14 mouse cellular contexts compared by ENCODE assay signal in genomic region chr9:46353330-46353724, GRCm38 (mm10). TPM values are rescaled to one million over a fixed set of nuclear protein-coding genes. Genes with fewer than 3 reads are reported as not detected.
DNase-seq lines count a peak whose midpoint lies in the region; ATAC-seq and TF ChIP-seq lines count a peak whose summit lies in the region.
"Had no signal": no experiment of that assay in that cellular context is flagged by ENCODE, and none has a peak within 500 bp of the region (broad histone marks: within the 10 kb centered on the region; RNA-seq: fewer than 3 reads in every experiment).

No protein-coding gene starts in this region.

- no peak overlapping the region for H3K4me3 ChIP-seq in heart, embryonic 10.5 days
- no peak overlapping the region for H3K4me3 ChIP-seq in heart, adult 2 months
- H3K4me3 ChIP-seq in forebrain, embryonic 13.5 days, result no peak overlapping the region
- H3K4me3 ChIP-seq in limb, embryonic 11.5 days (ENCODE audit: low read depth, low read length), result no peak overlapping the region
- no peak overlapping the region for H3K4me3 ChIP-seq in gastrocnemius, adult 2 months
- H3K4me3 ChIP-seq: limb, embryonic 12.5 days had no signal

- no peak overlapping the region; the same call in 1 of the 2 replicates for H3K4me2 ChIP-seq in forebrain, embryonic 13.5 days
- no peak overlapping the region for H3K4me2 ChIP-seq in limb, embryonic 11.5 days (ENCODE audit: low read depth, severe bottlenecking)
- H3K4me2 ChIP-seq: limb, embryonic 12.5 days had no signal

- 19% methylated on average over 5 of the region's 5 CpGs for WGBS in heart, embryonic 10.5 days
- 17% methylated on average over 5 of the region's 5 CpGs for WGBS in heart, adult 2 months
- WGBS in forebrain, embryonic 13.5 days, result 23% methylated on average over 5 of the region's 5 CpGs
- WGBS in limb, embryonic 11.5 days, result 3% methylated on average over 5 of the region's 5 CpGs

- no peak overlapping the region for H3K27ac ChIP-seq in heart, embryonic 10.5 days
- no peak overlapping the region for H3K27ac ChIP-seq in heart, adult 2 months
- H3K27ac ChIP-seq in forebrain, embryonic 13.5 days, result peak overlapping the region; percentile 57; the same call in 1 of the 2 replicates
- no peak overlapping the region for H3K27ac ChIP-seq in limb, embryonic 11.5 days (replicated peaks; ENCODE audit: low read depth, low read length)
- H3K27ac ChIP-seq in gastrocnemius, adult 2 months, result no peak overlapping the region
- H3K27ac ChIP-seq: limb, embryonic 12.5 days had no signal

- no peaks in the 10 kb centered on the region for H3K9me3 ChIP-seq in heart, embryonic 10.5 days
- no peaks in the 10 kb centered on the region for H3K9me3 ChIP-seq in forebrain, embryonic 13.5 days (replicated peaks)
- no peaks in the 10 kb centered on the region for H3K9me3 ChIP-seq in limb, embryonic 11.5 days (ENCODE audit: control insufficient read depth, low read length)
- H3K9me3 ChIP-seq: limb, embryonic 12.5 days had no signal

- no peaks in the 10 kb centered on the region for H3K36me3 ChIP-seq in heart, embryonic 10.5 days
- no peaks in the 10 kb centered on the region for H3K36me3 ChIP-seq in heart, adult 2 months (ENCODE audit: control insufficient read depth, insufficient read depth, low read length)
- H3K36me3 ChIP-seq in forebrain, embryonic 13.5 days (ENCODE audit: poor library complexity, severe bottlenecking), result no peaks in the 10 kb centered on the region
- H3K36me3 ChIP-seq in limb, embryonic 11.5 days (ENCODE audit: control insufficient read depth, insufficient read depth, low read length), result no peaks in the 10 kb centered on the region
- H3K36me3 ChIP-seq: limb, embryonic 12.5 days had no signal

- no peak for TF ChIP-seq EP300 in heart, adult 2 months (IDR thresholded peaks at IDR 0.05; ENCODE audit: insufficient read depth, low read depth, low read length)

- no peak for TF ChIP-seq POLR2A in heart, adult 2 months (IDR thresholded peaks at IDR 0.05; ENCODE audit: insufficient read depth, low read depth, low read length)

- no peak for TF ChIP-seq CTCF in heart, adult 2 months (IDR thresholded peaks at IDR 0.05)
- no peak for TF ChIP-seq CTCF in gastrocnemius, adult 2 months (IDR thresholded peaks at IDR 0.05)

- peaks cover 19% of the 10 kb centered on the region for H3K4me1 ChIP-seq in heart, embryonic 10.5 days
- H3K4me1 ChIP-seq in heart, adult 2 months (ENCODE audit: control insufficient read depth, insufficient read depth, low read length), result no peaks in the 10 kb centered on the region
- peaks cover 40% of the 10 kb centered on the region for H3K4me1 ChIP-seq in forebrain, embryonic 13.5 days
- H3K4me1 ChIP-seq in limb, embryonic 11.5 days (ENCODE audit: control insufficient read depth, insufficient read depth, low read length), result peaks cover 24% of the 10 kb centered on the region

- intact Hi-C loops in heart, adult 2 months (cut with DNase I), result loop anchor here (5.0 kb wide), 1 partner anchor 1354 kb away; no protein-coding TSS in a partner anchor
- intact Hi-C loops in gastrocnemius, adult 2 months (cut with DNase I), result loop anchor here (5.0 kb wide), 1 partner anchor 464 kb away; no protein-coding TSS in a partner anchor

- peak; percentile 75 for DNase-seq in heart, embryonic 10.5 days (ENCODE audit: low spot score)
- no peak for DNase-seq in heart, adult 2 months
- DNase-seq in MN1 (ENCODE audit: low spot score), result peak; percentile 50
- DNase-seq in limb, embryonic 11.5 days (ENCODE audit: low spot score), result peak; percentile 49
- no peak for DNase-seq in gastrocnemius, adult 2 months
- DNase-seq in adrenal gland, adult (ENCODE audit: inconsistent age in 2 of 2, low spot score in 1 of 2), result no peak
- DNase-seq in adrenal gland, adult 8-10 months, result no peak

- no peaks in the 10 kb centered on the region for H3K79me2 ChIP-seq in heart, adult 2 months (replicated peaks; ENCODE audit: control insufficient read depth, insufficient read depth, low read length)

- H3K27me3 ChIP-seq in heart, embryonic 10.5 days (ENCODE audit: insufficient read depth, poor library complexity, severe bottlenecking), result peaks cover 50% of the 10 kb centered on the region
- H3K27me3 ChIP-seq in heart, adult 2 months (ENCODE audit: control insufficient read depth, insufficient read depth, low read length), result peaks cover 6% of the 10 kb centered on the region
- H3K27me3 ChIP-seq in forebrain, embryonic 13.5 days, result peaks cover 21% of the 10 kb centered on the region
- 0 out of 2 replicates have a peak, but pooled peaks cover 9% of the 10 kb centered on the region for H3K27me3 ChIP-seq in limb, embryonic 11.5 days (ENCODE audit: control insufficient read depth, insufficient read depth, low read length)

- peak; percentile 46; the same call in 1 of the 2 replicates for ATAC-seq in forebrain, embryonic 13.5 days
- 0 out of 2 replicates have a peak, but pooled peaks have one; percentile 47 for ATAC-seq in limb, embryonic 11.5 days (ENCODE audit: insufficient number of reproducible peaks, low FRiP score, low TSS enrichment, low read depth)

- H3K9ac ChIP-seq in heart, adult 2 months (ENCODE audit: low read depth, low read length), result no peak overlapping the region
- no peak overlapping the region for H3K9ac ChIP-seq in forebrain, embryonic 13.5 days
- H3K9ac ChIP-seq in limb, embryonic 11.5 days (ENCODE audit: low read length), result no peak overlapping the region
- H3K9ac ChIP-seq: limb, embryonic 12.5 days had no signal

RNA-seq across cellular contexts. Expression of gene 4931429L15Rik, which starts 33.5 kb away (rescaled TPM):
- not detected in 2 replicates for polyA plus RNA-seq in heart, embryonic 10.5 days (2016; fragmentation: Nextera tagmentation; extraction: Ambion mirVana)
- total RNA-seq in heart, adult 2 months (2021), result not detected
- 0.04 TPM in 1 of 2 replicates, not detected in the other for polyA plus RNA-seq in heart, adult 2 months (2012; rRNA removed)
- polyA plus RNA-seq in forebrain, embryonic 13.5 days (2015; fragmentation: Nextera tagmentation; extraction: Ambion mirVana), result not detected in 2 replicates
- 0.08 TPM in 1 of 2 replicates, not detected in the other for polyA plus RNA-seq in limb, embryonic 11.5 days (2014; fragmentation: Nextera tagmentation; extraction: Ambion mirVana)
- total RNA-seq in gastrocnemius, adult 2 months (2021), result not detected
- not detected for total RNA-seq in adrenal gland, adult 8-10 months (2022)
- total RNA-seq: gastrocnemius, adult 8-10 months; heart, postnatal 25 days; megakaryocyte, adult 5-6 weeks had no signal
- polyA plus RNA-seq: C2C12; embryonic facial prominence, embryonic 11.5 days; limb, embryonic 12.5 days had no signal

Comparison
In these comparisons a context has a peak if more than half of its experiments do, and no peak if none do; other contexts are left out.
1. DNase-seq: peak in heart, embryonic 10.5 days (single experiment), MN1 (single experiment) and limb, embryonic 11.5 days (single experiment); none in heart, adult 2 months (0 of 2), gastrocnemius, adult 2 months (single experiment), adrenal gland, adult (0 of 2) and adrenal gland, adult 8-10 months (single experiment).